Mouse (Mus musculus) mouse trophoblast stem cell (cell line): ENCODE data around the gene Ppp1cc.
"Not testable (repeated sequence)": the region's sequence is repeated elsewhere in the genome, so short reads cannot be mapped to it uniquely, and the experiment has no call there.

Experiments used
- in situ Hi-C, 2 experiments: fragments of 300-500 bp; cut with MseI, MboI; formaldehyde crosslinking; loops; 2 replicates in 1 of 2; 3 replicates in 1 of 2; pipeline ENCODE4 v1.15.1; 2025

Gene Ppp1cc

GRCm38 (mm10) chr5:122212125-122212524 lies 54.0 kb downstream of the Ppp1cc start:
- in situ Hi-C loops: no loop called here

- in situ Hi-C loops: not testable (repeated sequence)
Measured at GRCm38 (mm10) chr5:122212820-122213219, 54.7 kb downstream of the Ppp1cc start.

GRCm38 (mm10) chr5:122213861-122214260 lies 55.8 kb downstream of the Ppp1cc start:
- in situ Hi-C loops: no loop called here

GRCm38 (mm10) chr5:122217636-122218035 lies 59.6 kb downstream of the Ppp1cc start:
- in situ Hi-C loops: no loop called here

- in situ Hi-C loops: no loop called here
Measured at GRCm38 (mm10) chr5:122218109-122218905, 60.2 kb downstream of the Ppp1cc start.

- in situ Hi-C loops: no loop called here
Measured at GRCm38 (mm10) chr5:122218928-122219327, 60.9 kb downstream of the Ppp1cc start.

- in situ Hi-C loops: no loop called here
Measured at GRCm38 (mm10) chr5:122219655-122220629, 61.9 kb downstream of the Ppp1cc start.

GRCm38 (mm10) chr5:122221085-122221484 lies 63.0 kb downstream of the Ppp1cc start:
- in situ Hi-C loops: no loop called here

GRCm38 (mm10) chr5:122224291-122224690 lies 66.2 kb downstream of the Ppp1cc start:
- in situ Hi-C loops: no loop called here
